ENCODE assay signal across 10 mouse cellular contexts in the genomic region with DNA sequence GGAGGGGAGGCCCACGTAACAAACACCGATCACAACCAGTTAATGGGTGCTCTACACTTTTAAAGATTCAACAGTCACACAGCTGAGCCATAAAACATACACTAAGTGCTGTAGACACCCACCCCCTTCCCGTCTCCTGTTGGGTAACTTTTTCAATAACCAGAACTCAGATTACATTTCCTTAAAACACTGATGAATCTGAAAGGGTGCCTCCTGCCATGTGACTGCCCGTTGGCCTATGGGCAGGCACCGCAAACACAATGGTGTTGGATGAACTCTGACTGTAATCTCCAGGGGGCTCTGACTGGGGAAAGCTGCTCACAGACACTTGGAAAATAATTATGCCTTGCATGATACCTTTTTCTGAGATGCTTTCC.
DNase-seq lines count a peak whose midpoint lies in the region; ATAC-seq and TF ChIP-seq lines count a peak whose summit lies in the region.
"Had no signal": no experiment of that assay in that cellular context is flagged by ENCODE, and none has a peak within 500 bp of the region (broad histone marks: within the 10 kb centered on the region; RNA-seq: fewer than 3 reads in every experiment).

No protein-coding gene starts in this region.

- H3K4me2 ChIP-seq in liver, postnatal 0 days (ENCODE audit: low read depth, low read length), result 0 out of 2 replicates have a peak overlapping the region, but pooled peaks have one; percentile 11
- peak overlapping the region; percentile 41 for H3K4me2 ChIP-seq in forebrain, embryonic 12.5 days
- peak overlapping the region; percentile 33 for H3K4me2 ChIP-seq in hindbrain, embryonic 15.5 days
- peak overlapping the region; percentile 22; the same call in 1 of the 2 replicates for H3K4me2 ChIP-seq in midbrain, postnatal 0 days (ENCODE audit: low read depth, low read length, poor library complexity, severe bottlenecking)

- H3K9me3 ChIP-seq in liver, postnatal 0 days (ENCODE audit: low read length), result no peaks in the 10 kb centered on the region
- H3K9me3 ChIP-seq in forebrain, embryonic 12.5 days, result no peaks in the 10 kb centered on the region
- H3K9me3 ChIP-seq in hindbrain, embryonic 15.5 days, result no peaks in the 10 kb centered on the region
- H3K9me3 ChIP-seq in midbrain, postnatal 0 days (ENCODE audit: low read length), result no peaks in the 10 kb centered on the region

- ATAC-seq in liver, postnatal 0 days, result no peak
- peak; percentile 47; the same call in 1 of the 2 replicates for ATAC-seq in forebrain, embryonic 12.5 days (ENCODE audit: low FRiP score)
- ATAC-seq in hindbrain, embryonic 15.5 days (ENCODE audit: low FRiP score, low read depth), result no peak
- no peak for ATAC-seq in midbrain, postnatal 0 days (ENCODE audit: low FRiP score)
- ATAC-seq: intestine, embryonic 16.5 days had no signal

- no peak for TF ChIP-seq EP300 in liver, postnatal 0 days (IDR thresholded peaks at IDR 0.05; ENCODE audit: low read depth)

- TF ChIP-seq CTCF in liver, postnatal 0 days (IDR thresholded peaks at IDR 0.05; ENCODE audit: low read depth), result no peak
- no peak for TF ChIP-seq CTCF in midbrain, postnatal 0 days (IDR thresholded peaks at IDR 0.05)

- WGBS in liver, postnatal 0 days (ENCODE audit: insufficient replicate concordance), result 53% methylated on average over 5 of the region's 5 CpGs
- 29% methylated on average over 5 of the region's 5 CpGs for WGBS in forebrain, embryonic 12.5 days
- 25% methylated on average over 5 of the region's 5 CpGs for WGBS in hindbrain, embryonic 15.5 days
- 27% methylated on average over 5 of the region's 5 CpGs for WGBS in midbrain, postnatal 0 days

- no peak overlapping the region for H3K9ac ChIP-seq in liver, postnatal 0 days (replicated peaks)
- H3K9ac ChIP-seq in forebrain, embryonic 12.5 days, result no peak overlapping the region
- no peak overlapping the region for H3K9ac ChIP-seq in hindbrain, embryonic 15.5 days
- H3K9ac ChIP-seq in midbrain, postnatal 0 days (replicated peaks; ENCODE audit: low read length, poor library complexity, severe bottlenecking), result no peak overlapping the region

- no peaks in the 10 kb centered on the region for H3K27me3 ChIP-seq in liver, postnatal 0 days (ENCODE audit: insufficient read depth, low read length)
- H3K27me3 ChIP-seq in forebrain, embryonic 12.5 days, result no peaks in the 10 kb centered on the region
- H3K27me3 ChIP-seq in hindbrain, embryonic 15.5 days, result no peaks in the 10 kb centered on the region
- H3K27me3 ChIP-seq in midbrain, postnatal 0 days (ENCODE audit: insufficient read depth, low read length), result no peaks in the 10 kb centered on the region

- DNase-seq in liver, postnatal 0 days, result no peak
- DNase-seq in liver, result no peak
- no peak for DNase-seq in midbrain, postnatal 0 days (ENCODE audit: low spot score)
- no peak for DNase-seq in layer of hippocampus, adult 9-10 months (ENCODE audit: low spot score)
- no peak for DNase-seq in urinary bladder, adult 18-20 months (ENCODE audit: low spot score in 2 of 2)
- no peak for DNase-seq in urinary bladder, postnatal 14 days (ENCODE audit: low spot score)
- DNase-seq: spleen, adult 18-20 months had no signal

- 0 out of 2 replicates have a peak, but pooled peaks cover 3% of the 10 kb centered on the region for H3K4me1 ChIP-seq in liver, postnatal 0 days (ENCODE audit: insufficient read depth)
- peaks cover 16% of the 10 kb centered on the region for H3K4me1 ChIP-seq in forebrain, embryonic 12.5 days
- peaks cover 19% of the 10 kb centered on the region for H3K4me1 ChIP-seq in hindbrain, embryonic 15.5 days (replicated peaks)
- 0 out of 2 replicates have a peak, but pooled peaks cover 2% of the 10 kb centered on the region for H3K4me1 ChIP-seq in midbrain, postnatal 0 days (ENCODE audit: insufficient read depth, low read length)

- no peaks in the 10 kb centered on the region for H3K36me3 ChIP-seq in liver, postnatal 0 days (replicated peaks; ENCODE audit: insufficient read depth, low read length)
- peaks cover 6% of the 10 kb centered on the region; the same call in 1 of the 2 replicates for H3K36me3 ChIP-seq in forebrain, embryonic 12.5 days (replicated peaks)
- H3K36me3 ChIP-seq in hindbrain, embryonic 15.5 days, result no peaks in the 10 kb centered on the region
- no peaks in the 10 kb centered on the region for H3K36me3 ChIP-seq in midbrain, postnatal 0 days (ENCODE audit: insufficient read depth, low read length)

- no peak overlapping the region for H3K4me3 ChIP-seq in liver, postnatal 0 days (ENCODE audit: low read depth, low read length)
- H3K4me3 ChIP-seq in forebrain, embryonic 12.5 days (replicated peaks), result peak overlapping the region; percentile 16
- H3K4me3 ChIP-seq in hindbrain, embryonic 15.5 days, result no peak overlapping the region
- H3K4me3 ChIP-seq in midbrain, postnatal 0 days (ENCODE audit: low read depth, low read length), result peak overlapping the region; percentile 8; the same call in 1 of the 2 replicates

- H3K27ac ChIP-seq in liver, postnatal 0 days (ENCODE audit: low read depth), result no peak overlapping the region; the same call in 1 of the 2 replicates
- no peak overlapping the region for H3K27ac ChIP-seq in forebrain, embryonic 12.5 days
- H3K27ac ChIP-seq in hindbrain, embryonic 15.5 days (replicated peaks), result no peak overlapping the region
- no peak overlapping the region for H3K27ac ChIP-seq in midbrain, postnatal 0 days (ENCODE audit: low read depth, low read length)

Comparison
In these comparisons a context has a peak if more than half of its experiments do, and no peak if none do; other contexts are left out.
1. H3K4me3 ChIP-seq: peak in forebrain, embryonic 12.5 days (single experiment) and midbrain, postnatal 0 days (single experiment); none in liver, postnatal 0 days (single experiment) and hindbrain, embryonic 15.5 days (single experiment).
2. Peak in every context shown above with its lines, with median percentiles within 50 percentile points of each other: H3K4me2 ChIP-seq.